Mouse (Mus musculus) midbrain, embryonic 11.5 days (tissue): ENCODE results near the gene Klhl2. TPM values are rescaled to one million over a fixed set of nuclear protein-coding genes. Genes with fewer than 3 reads are reported as not detected.
A peak's percentile ranks its signal among the peaks of the same experiment; 100 is the strongest.

Experiments
- ATAC-seq: fragments of 200-750 bp; cut with Nextera tagmentation; 2 replicates; pipeline ENCODE4 v1.8.0; 2017; ENCODE audit warnings: moderate TSS enrichment, moderate library complexity; ENCODE audit not compliant: low FRiP score
- DNase-seq: peaks from one replicate; pipeline ENCODE4 v3.0.0; 2015; ENCODE audit warnings: low spot score; ENCODE audit errors: missing footprints
- H3K27ac ChIP-seq: fragments of 300-500 bp; sonication (generic); 2 replicates; pipeline ENCODE4 v1.5.1; 2014; ENCODE audit warnings: low read depth, low read length
- H3K27me3 ChIP-seq: fragments of 300-500 bp; sonication (generic); 2 replicates; pipeline ENCODE4 v1.6.1; 2014; ENCODE audit warnings: mild to moderate bottlenecking, low read length, moderate library complexity, mixed read lengths; ENCODE audit not compliant: control insufficient read depth, insufficient read depth
- H3K36me3 ChIP-seq: fragments of 300-500 bp; sonication (generic); 2 replicates; pipeline ENCODE4 v1.6.1; 2014; ENCODE audit warnings: mild to moderate bottlenecking, low read length, moderate library complexity, mixed read lengths; ENCODE audit not compliant: control insufficient read depth, insufficient read depth
- H3K4me1 ChIP-seq: fragments of 300-500 bp; sonication (generic); 2 replicates; pipeline ENCODE4 v1.6.1; 2014; ENCODE audit warnings: low read length; ENCODE audit not compliant: control insufficient read depth, insufficient read depth
- H3K4me2 ChIP-seq: fragments of 300-500 bp; sonication (generic); 2 replicates; pipeline ENCODE4 v1.6.1; 2014; ENCODE audit warnings: mild to moderate bottlenecking, moderate library complexity
- H3K4me3 ChIP-seq: fragments of 300-500 bp; sonication (generic); 2 replicates; pipeline ENCODE4 v1.5.1; 2014; ENCODE audit warnings: low read depth, low read length
- H3K9ac ChIP-seq: fragments of 300-500 bp; sonication (generic); 2 replicates; pipeline ENCODE4 v1.6.1; 2014; ENCODE audit warnings: low read length
- H3K9me3 ChIP-seq: fragments of 300-500 bp; sonication (generic); 2 replicates; pipeline ENCODE4 v1.6.1; 2016; ENCODE audit warnings: low read length; ENCODE audit not compliant: control insufficient read depth
- WGBS: fragments of 180-500 bp; shearing (Covaris S2); extraction: QIAGEN DNeasy Blood & Tissue Kit; methylation state at CpG from one replicate; pipeline ENCODE4 v1.1.7; 2014; 5-methylcytosine and 5-hydroxymethylcytosine counted together
- polyA plus RNA-seq: library from polyadenylated mRNA; unstranded; fragments of >200 nt; fragmentation: Nextera tagmentation; extraction: Ambion mirVana; gene quantifications from 2 replicates; pipeline ENCODE4 v1.2.1, GENCODE M21; 2014

Klhl2 gene
- polyA plus RNA-seq, 1 experiment from 2014 or later: 19.4 TPM

GRCm38 (mm10) chr8:64707481-64707880 lies 142.3 kb downstream of the Klhl2 start:
- ATAC-seq: no peak

GRCm38 (mm10) chr8:64703191-64703590 lies 146.6 kb downstream of the Klhl2 start:
- Histone ChIP-seq H3K27ac (no peak overlapping the region), H3K4me1 (no peaks in the 10 kb centered on the region), H3K9me3 (no peaks in the 10 kb centered on the region), H3K4me2 (no peak overlapping the region), H3K36me3 (no peaks in the 10 kb centered on the region), H3K27me3 (no peaks in the 10 kb centered on the region), H3K4me3 (no peak overlapping the region), H3K9ac (no peak overlapping the region)
- WGBS: 83% methylated on average over 1 of the region's 1 CpGs
- ATAC-seq (no peak), DNase-seq (peak; percentile 51)

More at GRCm38 (mm10) chr8:64707481-64707880, 142.3 kb downstream of the Klhl2 start:
- H3K36me3 ChIP-seq: no peaks in the 10 kb centered on the region
- no peaks in the 10 kb centered on the region for H3K27me3 ChIP-seq
- H3K4me2 ChIP-seq: no peak overlapping the region
- no peak overlapping the region for H3K9ac ChIP-seq
- DNase-seq: peak; percentile 17
- no peak overlapping the region for H3K4me3 ChIP-seq
- no peaks in the 10 kb centered on the region for H3K4me1 ChIP-seq
- H3K9me3 ChIP-seq: no peaks in the 10 kb centered on the region
- H3K27ac ChIP-seq: no peak overlapping the region

- Histone ChIP-seq H3K27me3 (no peaks in the 10 kb centered on the region), H3K36me3 (no peaks in the 10 kb centered on the region), H3K9ac (peak within 1 kb of the TSS; percentile 96), H3K9me3 (no peaks in the 10 kb centered on the region), H3K4me3 (peak within 1 kb of the TSS; percentile 75), H3K4me2 (peak within 1 kb of the TSS; percentile 64), H3K4me1 (peaks cover 6% of the 10 kb centered on the region), H3K27ac (peak within 1 kb of the TSS; percentile 97)
- under 1% methylated on average over 54 of the region's 54 CpGs for WGBS
- DNase-seq (peak; percentile 97), ATAC-seq (peak; percentile 99)
These were observed 157.1 kb downstream of the Klhl2 start, which contains the start of gene Cpe for GRCm38 (mm10) chr8:64692651-64693201. Gene Cpe (minus strand): TSS chr8:64693054.

- Histone ChIP-seq H3K9me3 (no peaks in the 10 kb centered on the region), H3K4me1 (peaks cover 6% of the 10 kb centered on the region), H3K27me3 (no peaks in the 10 kb centered on the region), H3K4me2 (peak overlapping the region; percentile 64), H3K27ac (peak overlapping the region; percentile 97), H3K36me3 (no peaks in the 10 kb centered on the region), H3K4me3 (peak overlapping the region; percentile 75), H3K9ac (peak overlapping the region; percentile 96)
- DNase-seq (peak; percentile 94), ATAC-seq (no peak)
- 7% methylated on average over 16 of the region's 16 CpGs for WGBS
These were observed 158.0 kb downstream of the Klhl2 start for GRCm38 (mm10) chr8:64691591-64692401.

- ATAC-seq: no peak
- peaks cover 6% of the 10 kb centered on the region for H3K4me1 ChIP-seq
- H3K9ac ChIP-seq: no peak overlapping the region
- no peak for DNase-seq
- WGBS: 80% methylated on average over 6 of the region's 6 CpGs
- no peaks in the 10 kb centered on the region for H3K27me3 ChIP-seq
- no peak overlapping the region for H3K27ac ChIP-seq
- H3K36me3 ChIP-seq: no peaks in the 10 kb centered on the region
- no peaks in the 10 kb centered on the region for H3K9me3 ChIP-seq
- peak overlapping the region; percentile 64 for H3K4me2 ChIP-seq
- H3K4me3 ChIP-seq: peak overlapping the region; percentile 75; the same call in 1 of the 2 replicates
These were observed 159.0 kb downstream of the Klhl2 start for GRCm38 (mm10) chr8:64690845-64691244.

- WGBS: 76% methylated on average over 6 of the region's 6 CpGs
- peak overlapping the region; percentile 64; the same call in 1 of the 2 replicates for H3K4me2 ChIP-seq
- H3K9ac ChIP-seq: no peak overlapping the region
- H3K27ac ChIP-seq: no peak overlapping the region
- ATAC-seq: no peak
- H3K4me1 ChIP-seq: peaks cover 6% of the 10 kb centered on the region
- no peaks in the 10 kb centered on the region for H3K27me3 ChIP-seq
- no peaks in the 10 kb centered on the region for H3K9me3 ChIP-seq
- H3K36me3 ChIP-seq: no peaks in the 10 kb centered on the region
- no peak overlapping the region for H3K4me3 ChIP-seq
- DNase-seq: no peak
These were observed 159.5 kb downstream of the Klhl2 start for GRCm38 (mm10) chr8:64690306-64690705.

Other genes with a start within 250 kb of the Klhl2 start
- 356 and 390 TPM in 2 replicates for gene Cpe, start 157.0 kb downstream of the Klhl2 start, polyA plus RNA-seq
- gene Msmo1, start 116.2 kb downstream of the Klhl2 start, polyA plus RNA-seq: 246 and 263 TPM in 2 replicates
- 16.0 and 17.9 TPM in 2 replicates for gene Tmem192, start 97.2 kb upstream of the Klhl2 start, polyA plus RNA-seq
- gene Trim75, start 137.8 kb upstream of the Klhl2 start, polyA plus RNA-seq: not detected in 2 replicates
- gene Trim61, start 168.5 kb upstream of the Klhl2 start, polyA plus RNA-seq: not detected in 2 replicates
- gene Trim60, start 168.6 kb upstream of the Klhl2 start, polyA plus RNA-seq: not detected in 2 replicates
- gene Apela, start 187.3 kb upstream of the Klhl2 start, polyA plus RNA-seq: 1.3 and 2.3 TPM in 2 replicates
- gene Gm10663, start 225.0 kb upstream of the Klhl2 start, polyA plus RNA-seq: not detected in 2 replicates